Mouse (Mus musculus) gastrocnemius, postnatal 25 days (tissue): ENCODE data around the gene Cysrt1. TPM values are rescaled to one million over a fixed set of nuclear protein-coding genes. Genes with fewer than 3 reads are reported as not detected.

Experiments
- DNase-seq: peaks from one replicate; pipeline ENCODE4 v3.0.0; 2022
- long read RNA-seq, 2 experiments: library from polyadenylated mRNA; stranded (forward); transcript quantifications; one replicate each; pipeline ENCODE4 v2.0.0; 2021
- total RNA-seq, 2 experiments: library from RNA; stranded (reverse); gene quantifications; 1 replicate in 1 of 2; 2 replicates in 1 of 2; pipeline ENCODE4 v1.2.3; 2021

Cysrt1 gene
- not detected for total RNA-seq
- long read RNA-seq, experiment 1 = 0 reads
- long read RNA-seq, experiment 2 = 0 reads

DNA sequence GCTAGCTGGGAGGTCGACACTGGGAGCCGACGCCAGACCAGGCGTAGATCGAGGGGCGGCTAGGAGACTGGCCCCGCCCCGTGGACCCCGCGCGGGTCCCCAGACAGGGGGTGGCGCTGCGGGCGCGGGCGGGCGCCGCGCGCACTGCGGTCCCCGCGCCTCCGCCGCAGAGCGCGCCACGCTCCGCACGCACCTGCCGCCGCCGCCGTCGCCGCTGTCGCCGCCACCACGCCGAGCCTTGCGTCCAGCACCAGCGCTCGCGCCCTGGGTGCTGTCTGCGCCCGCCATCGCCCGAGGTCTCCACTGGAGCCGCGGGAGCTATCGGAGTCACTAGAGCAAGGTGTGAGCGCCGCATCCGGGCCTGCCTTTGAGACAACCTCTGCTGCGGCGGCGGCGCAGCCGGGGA, at the start of gene Cysrt1, which contains the start of gene Rnf208:
TSS of gene Cysrt1 (minus strand) at position 352 of the 406 bp plus-strand sequence.
TSS of gene Rnf208 (plus strand) at position 155 of the 406 bp plus-strand sequence.
- no peak for DNase-seq

DNA sequence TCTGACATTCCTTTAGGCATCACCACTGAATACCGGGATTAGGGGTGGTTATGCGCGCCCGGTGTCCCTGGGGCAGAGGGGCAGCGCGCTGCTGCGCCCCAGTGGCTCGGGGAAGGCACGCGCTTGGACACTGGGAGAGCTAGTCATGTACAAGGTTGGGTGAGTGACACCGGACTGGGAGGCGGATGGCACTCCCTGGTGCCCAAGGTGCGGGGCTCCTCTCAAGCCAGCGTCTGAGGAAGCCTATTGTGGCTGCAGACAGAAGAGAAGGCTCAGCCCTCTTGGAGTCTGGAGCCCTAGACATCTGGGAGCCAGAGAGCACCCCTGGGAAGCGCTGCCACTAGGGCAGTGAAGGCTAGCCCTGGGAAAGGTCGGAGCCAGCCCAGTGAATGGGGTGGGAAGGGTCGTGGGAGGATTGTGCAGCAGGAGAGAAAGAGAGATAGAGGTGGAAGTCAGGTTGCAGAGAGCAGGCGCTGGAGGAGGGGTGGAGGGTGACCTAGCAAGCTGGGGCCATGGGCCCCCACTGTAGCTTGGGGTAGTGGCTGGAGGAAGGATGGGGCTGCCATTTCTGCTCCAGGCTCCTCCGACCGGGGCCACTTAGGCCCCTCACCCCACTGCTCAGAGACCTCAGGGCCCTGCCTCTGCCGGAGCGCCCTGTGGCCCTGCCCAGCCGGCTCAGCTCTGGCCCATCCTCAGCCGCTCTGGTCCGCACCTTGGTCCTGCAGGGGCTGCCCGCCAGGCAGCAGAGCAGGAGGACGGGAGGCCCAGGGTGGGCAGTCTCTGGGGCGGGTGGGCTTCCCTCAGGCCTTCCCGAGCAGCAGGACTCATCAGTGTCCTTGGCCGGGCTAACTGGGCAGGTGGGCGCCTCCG, 49.2 kb upstream of the Cysrt1 start:
- no peak for DNase-seq

GRCm38 (mm10) chr2:25290816-25291130, 48.5 kb upstream of the Cysrt1 start:
- no peak for DNase-seq

DNA sequence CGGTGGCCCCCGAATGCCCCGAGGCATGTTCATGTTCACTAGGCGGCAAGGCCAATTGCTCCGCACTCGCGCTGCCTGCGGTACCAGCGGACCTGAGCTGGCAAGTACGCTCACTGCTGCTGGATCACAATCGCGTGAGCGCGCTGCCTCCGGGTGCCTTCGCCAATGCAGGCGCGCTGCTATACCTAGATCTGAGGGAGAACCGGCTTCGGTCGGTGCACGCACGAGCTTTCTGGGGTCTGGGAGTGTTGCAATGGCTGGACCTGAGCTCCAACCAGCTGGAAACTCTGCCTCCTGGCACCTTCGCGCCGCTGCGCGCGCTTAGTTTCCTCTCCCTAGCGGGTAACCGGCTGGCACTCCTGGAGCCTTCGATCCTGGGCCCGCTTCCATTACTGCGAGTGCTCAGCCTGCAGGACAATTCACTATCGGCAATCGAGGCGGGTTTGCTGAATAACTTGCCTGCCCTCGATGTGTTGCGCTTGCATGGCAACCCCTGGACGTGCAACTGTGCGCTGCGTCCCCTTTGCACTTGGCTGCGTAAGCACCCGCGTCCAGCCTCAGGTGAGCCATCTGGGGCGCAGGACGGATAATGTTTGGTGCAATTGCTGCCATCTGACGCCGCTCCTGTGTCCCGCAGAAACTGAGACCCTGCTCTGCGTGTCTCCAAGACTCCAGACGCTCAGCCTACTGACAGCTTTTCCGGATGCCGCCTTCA, 48.0 kb upstream of the Cysrt1 start:
- DNase-seq = no peak

DNA sequence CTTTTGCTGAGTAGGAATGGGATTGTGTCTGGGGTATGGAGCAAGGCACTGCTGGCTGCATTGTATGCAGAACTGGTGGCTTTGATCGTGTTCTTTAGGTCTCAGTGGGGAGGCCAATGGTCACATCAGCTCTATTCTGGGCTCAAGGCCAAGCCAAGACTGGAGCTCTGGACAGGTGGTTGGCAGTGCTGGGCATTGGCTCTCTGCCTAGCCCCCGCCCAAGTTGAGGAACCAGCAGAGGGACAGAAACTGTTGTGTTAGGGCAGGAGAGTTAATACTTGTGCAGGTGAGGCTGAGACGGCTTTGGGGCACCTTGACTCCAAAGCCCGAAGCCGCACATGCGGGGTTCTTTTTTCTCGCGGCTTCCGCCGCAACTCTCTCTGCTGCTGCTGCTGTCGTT, 47.4 kb upstream of the Cysrt1 start, which contains the start of gene Lrrc26:
TSS of gene Lrrc26 (plus strand) at position 265 of the 400 bp plus-strand sequence.
- DNase-seq = no peak

GRCm38 (mm10) chr2:25288734-25289345, 46.6 kb upstream of the Cysrt1 start:
- DNase-seq = no peak

DNA sequence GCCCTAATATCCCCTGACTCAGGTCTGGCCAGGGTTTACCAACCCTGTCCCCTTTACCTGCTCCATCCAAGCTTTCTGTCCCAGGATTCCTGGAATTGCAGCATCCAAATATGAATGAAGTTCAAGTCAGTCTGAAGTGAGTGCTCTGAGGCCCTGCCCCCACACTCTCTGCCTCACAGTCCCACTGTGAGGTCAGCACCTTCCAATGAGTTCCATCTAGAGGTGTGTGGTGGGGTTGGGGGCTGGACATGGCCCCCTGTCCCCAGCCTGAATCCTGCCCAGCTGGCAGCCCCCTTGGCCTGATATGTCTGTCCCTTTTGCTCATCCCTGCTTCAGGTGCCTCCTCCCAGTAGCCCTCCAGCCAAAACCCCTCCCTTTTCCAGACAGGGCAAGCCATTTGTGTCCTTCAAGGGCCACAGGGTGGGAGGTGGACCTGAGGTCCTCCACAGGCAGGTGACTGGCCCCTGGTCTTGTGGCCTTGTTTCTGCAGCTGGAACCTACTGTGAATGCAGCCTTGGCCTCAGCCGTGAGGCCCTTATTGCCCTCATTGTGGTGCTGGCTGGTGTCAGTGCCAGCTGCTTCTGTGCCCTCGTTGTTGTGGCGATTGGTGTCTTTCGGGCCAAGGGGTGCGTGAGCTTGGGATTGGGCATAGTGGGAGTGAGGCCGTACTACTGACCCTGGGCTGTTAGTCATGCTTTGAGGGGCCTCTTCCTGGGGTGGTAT, 45.8 kb upstream of the Cysrt1 start, which contains the start of gene Tmem210:
TSS of gene Tmem210 (plus strand) at position 219 of the 723 bp plus-strand sequence.
- DNase-seq = no peak

GRCm38 (mm10) chr2:25286837-25287636, 44.8 kb upstream of the Cysrt1 start:
- DNase-seq = no peak

DNA sequence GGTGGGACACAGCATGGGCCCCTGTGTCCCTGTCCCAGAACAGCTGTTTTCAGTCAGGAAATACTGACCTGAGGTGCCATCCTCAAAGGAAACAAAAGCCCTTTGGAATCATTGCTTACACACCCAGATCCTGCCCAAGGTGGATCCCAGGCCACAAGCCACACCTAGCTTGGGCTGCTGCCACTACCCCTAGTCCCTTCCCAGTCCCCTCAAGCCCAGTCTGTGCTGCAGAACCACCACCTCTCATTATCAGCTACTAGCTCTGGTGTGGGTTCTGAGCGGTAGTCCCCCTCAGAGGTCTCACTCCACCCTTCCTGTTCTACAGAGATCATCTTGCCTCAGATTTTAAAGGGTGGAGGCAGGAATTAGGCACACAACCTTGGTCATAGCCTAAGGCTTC, 44.1 kb upstream of the Cysrt1 start:
- no peak for DNase-seq

DNA sequence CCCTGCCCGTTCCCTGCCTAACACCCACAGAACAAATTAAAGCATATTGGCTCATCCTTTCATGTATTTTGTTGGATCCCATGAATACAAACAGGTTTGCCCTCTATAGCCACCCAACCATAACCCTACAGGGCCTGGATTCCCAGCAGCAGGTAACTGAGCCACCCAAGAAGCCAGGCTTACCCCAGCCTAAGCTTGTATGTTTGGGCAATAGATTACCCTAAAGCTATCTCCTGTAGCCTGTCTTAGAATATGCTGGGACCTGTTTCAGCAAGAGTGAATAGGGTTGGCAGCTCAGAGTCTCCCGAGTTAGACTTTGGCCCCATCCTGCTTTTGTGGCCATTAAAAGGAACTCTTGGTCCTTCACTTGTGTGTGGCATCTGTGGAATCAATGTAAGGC, 43.3 kb upstream of the Cysrt1 start:
- no peak for DNase-seq

- peak; percentile 38 for DNase-seq
These were observed 37.0 kb upstream of the Cysrt1 start for GRCm38 (mm10) chr2:25278928-25279882.

GRCm38 (mm10) chr2:25273010-25273409, 30.8 kb upstream of the Cysrt1 start:
- DNase-seq = no peak

DNA sequence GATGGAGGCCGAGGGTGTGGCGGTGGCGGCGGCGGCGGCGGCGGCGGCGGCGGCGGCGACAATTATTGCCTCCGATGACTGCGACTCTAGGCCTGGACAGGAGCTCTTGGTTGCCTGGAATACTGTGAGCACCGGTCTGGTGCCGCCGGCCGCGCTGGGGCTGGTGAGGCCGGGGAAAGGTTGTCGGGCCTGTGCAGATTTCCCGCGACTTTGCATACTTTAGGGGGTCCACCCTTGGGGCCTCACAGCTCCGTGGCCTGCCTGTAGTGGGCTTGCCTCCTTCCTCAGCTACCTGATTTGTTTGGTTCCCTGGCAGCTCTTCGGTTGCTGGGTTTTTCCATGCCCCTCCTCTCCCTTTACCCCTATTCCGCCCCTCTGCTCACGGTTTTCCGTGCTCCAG, 30.3 kb upstream of the Cysrt1 start:
- DNase-seq = no peak

DNA sequence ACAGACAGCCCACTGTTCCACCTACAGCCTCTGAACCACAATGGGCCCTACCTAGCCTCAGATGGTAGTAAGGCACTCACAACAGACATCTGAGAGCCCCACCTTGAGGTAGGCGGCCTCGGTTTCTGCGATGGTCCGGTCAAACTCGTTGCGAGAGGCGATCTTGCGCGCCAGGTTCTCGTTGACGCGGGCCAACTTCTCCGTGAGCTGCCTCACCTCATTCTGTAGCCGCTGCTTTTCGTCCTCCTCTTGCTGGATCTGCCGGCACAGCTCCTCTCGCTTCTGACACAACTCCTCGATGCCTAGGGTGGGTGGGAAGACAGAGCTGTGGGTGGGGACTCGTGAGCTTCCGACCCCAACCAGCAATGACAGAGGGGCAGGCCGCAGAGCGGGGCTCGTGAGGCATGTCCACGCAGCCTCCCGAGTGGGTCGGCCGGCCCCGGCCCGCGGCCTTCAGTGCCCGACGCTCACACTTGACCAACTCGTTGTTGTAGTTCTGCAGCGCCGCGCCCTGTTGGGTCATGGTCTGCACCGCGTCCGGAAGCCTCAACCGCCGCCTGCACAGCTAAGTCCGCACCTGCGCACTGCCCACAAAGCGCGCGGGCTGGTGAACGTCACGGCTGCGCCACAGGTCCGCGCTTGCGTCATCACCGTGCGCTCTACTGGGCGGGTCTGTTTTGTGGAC, 29.7 kb upstream of the Cysrt1 start, which contains the start of the genes Ssna1 and Anapc2:
TSS of gene Ssna1 (minus strand) at position 612 of the 685 bp plus-strand sequence.
TSS of gene Anapc2 (plus strand) at position 652 of the 685 bp plus-strand sequence.
- peak; percentile 95 for DNase-seq

DNA sequence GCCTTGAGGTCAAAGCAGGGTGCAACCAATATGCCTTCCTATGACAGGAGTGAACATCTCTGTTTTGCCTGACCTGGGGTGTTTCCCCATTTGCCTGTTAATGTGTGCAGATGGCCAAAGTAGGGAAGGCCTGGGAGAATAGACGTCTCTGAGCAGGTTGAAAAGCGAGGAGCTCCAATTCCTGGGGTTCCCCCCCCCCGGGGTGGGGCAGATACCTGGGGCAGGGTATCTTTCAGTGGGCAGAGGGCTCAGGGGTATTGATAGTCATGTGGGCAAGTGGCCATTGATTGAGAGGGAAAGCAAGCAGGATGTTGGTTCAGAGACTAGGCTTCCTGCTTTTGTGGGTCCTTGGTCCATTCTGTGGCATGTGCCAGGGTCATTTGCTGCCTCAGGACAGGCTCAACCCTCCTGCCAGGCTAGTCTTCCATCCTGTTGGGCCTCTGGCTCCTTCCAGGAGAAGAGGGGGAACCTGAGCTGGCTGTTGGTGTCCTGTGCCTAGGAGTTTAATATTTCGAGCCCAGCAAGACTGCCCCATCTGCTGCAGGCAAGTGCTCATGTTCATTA, 25.6 kb upstream of the Cysrt1 start:
- no peak for DNase-seq

- DNase-seq = no peak
These were observed 25.0 kb upstream of the Cysrt1 start for GRCm38 (mm10) chr2:25267241-25267640.

DNA sequence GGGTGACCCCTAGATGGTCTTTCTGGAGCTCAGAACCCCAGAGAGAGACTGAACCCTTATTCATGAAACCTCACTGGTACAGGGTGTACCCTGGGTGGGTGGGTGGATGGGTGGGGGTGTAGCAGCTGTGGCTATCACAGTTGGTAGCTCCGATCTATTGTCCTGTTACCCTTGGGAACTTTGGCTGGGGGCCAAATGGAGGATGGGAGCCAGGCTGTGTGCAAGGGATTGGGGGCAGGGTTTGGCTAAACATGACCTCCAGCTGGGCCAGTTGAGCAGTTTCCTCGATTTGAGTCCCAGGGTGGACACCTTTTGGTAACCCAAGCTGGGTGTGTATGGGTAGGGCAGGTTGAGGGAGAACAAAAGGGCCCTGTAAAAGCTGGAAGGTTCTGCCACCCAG, 24.5 kb upstream of the Cysrt1 start:
- peak; percentile 40 for DNase-seq

DNA sequence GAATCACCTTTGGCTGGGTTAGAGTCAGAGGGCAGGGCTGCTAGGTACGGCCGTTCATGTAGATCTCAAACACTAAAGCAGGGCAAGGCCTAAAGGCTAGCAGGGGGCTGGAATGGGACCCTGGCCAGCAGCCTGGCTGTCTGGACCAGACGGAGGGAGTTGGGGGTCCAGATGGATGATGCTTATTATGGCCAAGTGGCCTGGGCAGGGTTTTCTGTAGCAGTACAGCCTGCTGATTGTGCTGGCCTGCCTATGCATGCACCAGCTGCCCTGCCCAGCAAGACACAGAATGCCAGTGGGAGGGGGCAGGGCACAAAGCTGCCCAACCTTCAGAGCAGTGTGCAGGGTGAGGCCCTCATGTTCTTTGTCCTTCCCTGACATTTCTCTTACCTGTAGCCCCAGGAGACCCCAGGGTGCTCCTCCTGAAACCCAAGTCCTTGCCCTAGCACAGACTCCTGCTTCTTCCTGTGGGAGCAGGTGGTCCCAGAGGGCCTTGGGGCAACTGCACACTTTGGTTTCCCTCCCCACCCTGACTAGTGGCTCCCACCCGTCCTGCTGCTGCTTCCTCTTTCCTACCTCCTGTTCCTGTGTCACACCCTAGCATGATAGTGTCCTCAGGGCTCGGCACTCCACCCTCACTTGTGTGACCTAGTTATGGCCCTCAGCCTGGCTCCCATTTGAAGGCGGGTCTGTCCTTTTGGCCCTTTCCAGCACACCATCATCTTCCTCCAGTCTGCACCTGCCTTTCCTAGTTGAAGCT, 23.8 kb upstream of the Cysrt1 start:
- peak; percentile 16 for DNase-seq
